Mouse (Mus musculus): ENCODE data around the gene Zmynd10. TPM values are rescaled to one million over a fixed set of nuclear protein-coding genes. Genes with fewer than 3 reads are reported as not detected.
"Not testable (repeated sequence)": the region's sequence is repeated elsewhere in the genome, so short reads cannot be mapped to it uniquely, and the experiment has no call there.

Zmynd10 gene
- polyA plus RNA-seq, 1 experiment: 52.6 TPM

- WGBS: under 1% methylated on average over 23 of the region's 23 CpGs
- TF ChIP-seq POLR2A (IDR thresholded peaks at IDR 0.05; ENCODE audit: low read depth, low read length) (no peak), CTCF (conservative IDR thresholded peaks at IDR 0.05; ENCODE audit: insufficient read depth, insufficient read length, low read depth, low read length) (no peak)
- Histone ChIP-seq H3K27ac (ENCODE audit: insufficient read depth, low read depth, low read length) (peak overlapping the region; percentile 94), H3K4me3 (ENCODE audit: insufficient read depth, low read depth, low read length) (peak overlapping the region; percentile 68), H3K27me3 (replicated peaks; ENCODE audit: control insufficient read depth, insufficient read depth, low read length) (no peaks in the 10 kb centered on the region), H3K36me3 (ENCODE audit: control insufficient read depth, insufficient read depth, low read length) (peaks cover 3% of the 10 kb centered on the region; the same call in 1 of the 2 replicates), H3K4me1 (ENCODE audit: control insufficient read depth, insufficient read depth, low read length) (peaks cover 27% of the 10 kb centered on the region; the same call in 1 of the 2 replicates)
- peak; percentile 80 for DNase-seq
Measured at GRCm38 (mm10) chr9:107555031-107555457, 7.9 kb downstream of the Zmynd10 start.

- whole genome bisulfite sequencing: 22% methylated on average over 2 of the region's 2 CpGs
- Histone ChIP-seq H3K4me3 (ENCODE audit: insufficient read depth, low read depth, low read length) (peak overlapping the region; percentile 68), H3K36me3 (ENCODE audit: control insufficient read depth, insufficient read depth, low read length) (peaks cover 3% of the 10 kb centered on the region; the same call in 1 of the 2 replicates), H3K4me1 (ENCODE audit: control insufficient read depth, insufficient read depth, low read length) (peaks cover 24% of the 10 kb centered on the region; the same call in 1 of the 2 replicates), H3K27me3 (replicated peaks; ENCODE audit: control insufficient read depth, insufficient read depth, low read length) (no peaks in the 10 kb centered on the region), H3K27ac (ENCODE audit: insufficient read depth, low read depth, low read length) (peak overlapping the region; percentile 94; the same call in 1 of the 2 replicates)
- no peak for DNase-seq
- TF ChIP-seq CTCF (conservative IDR thresholded peaks at IDR 0.05; ENCODE audit: insufficient read depth, insufficient read length, low read depth, low read length): no peak
- no peak for TF ChIP-seq POLR2A (IDR thresholded peaks at IDR 0.05; ENCODE audit: low read depth, low read length)
Measured at GRCm38 (mm10) chr9:107555701-107556100, 8.6 kb downstream of the Zmynd10 start.

- Histone ChIP-seq H3K36me3 (ENCODE audit: control insufficient read depth, insufficient read depth, low read length) (peaks cover 3% of the 10 kb centered on the region; the same call in 1 of the 2 replicates), H3K4me3 (ENCODE audit: insufficient read depth, low read depth, low read length) (no peak overlapping the region), H3K27ac (ENCODE audit: insufficient read depth, low read depth, low read length) (no peak overlapping the region), H3K27me3 (replicated peaks; ENCODE audit: control insufficient read depth, insufficient read depth, low read length) (no peaks in the 10 kb centered on the region), H3K4me1 (ENCODE audit: control insufficient read depth, insufficient read depth, low read length) (peaks cover 24% of the 10 kb centered on the region; the same call in 1 of the 2 replicates)
- no peak for TF ChIP-seq POLR2A (IDR thresholded peaks at IDR 0.05; ENCODE audit: low read depth, low read length)
- WGBS: 33% methylated on average over 3 of the region's 3 CpGs
- DNase-seq: no peak
Measured at GRCm38 (mm10) chr9:107556346-107556745, 9.2 kb downstream of the Zmynd10 start.

GRCm38 (mm10) chr9:107563029-107563581, 16.0 kb downstream of the Zmynd10 start, which contains the start of gene Tusc2:
Gene Tusc2, plus strand, starts transcription at chr9:107563255.
- peaks cover 1% of the 10 kb centered on the region; the same call in 1 of the 2 replicates for H3K36me3 ChIP-seq (ENCODE audit: control insufficient read depth, insufficient read depth, low read length)
- DNase-seq: peak; percentile 99

GRCm38 (mm10) chr9:107565556-107565955, 18.5 kb downstream of the Zmynd10 start:
- not testable (repeated sequence) for H3K27me3 ChIP-seq (replicated peaks; ENCODE audit: control insufficient read depth, insufficient read depth, low read length); H3K36me3 ChIP-seq (ENCODE audit: control insufficient read depth, insufficient read depth, low read length); DNase-seq
- Histone ChIP-seq H3K4me3 (ENCODE audit: insufficient read depth, low read depth, low read length) (peak overlapping the region; percentile 30; the same call in 1 of the 2 replicates), H3K27ac (ENCODE audit: insufficient read depth, low read depth, low read length) (peak overlapping the region; percentile 32; the same call in 1 of the 2 replicates), H3K4me1 (ENCODE audit: control insufficient read depth, insufficient read depth, low read length) (peaks cover 25% of the 10 kb centered on the region; the same call in 1 of the 2 replicates)
- WGBS: 51% methylated on average over 5 of the region's 5 CpGs

More at GRCm38 (mm10) chr9:107563029-107563581, 16.0 kb downstream of the Zmynd10 start, which contains the start of gene Tusc2:
- WGBS: 1% methylated on average over 45 of the region's 46 CpGs
- peak within 1 kb of the TSS; percentile 66 for H3K4me3 ChIP-seq (ENCODE audit: insufficient read depth, low read depth, low read length)
- peak within 1 kb of the TSS; percentile 45 for H3K27ac ChIP-seq (ENCODE audit: insufficient read depth, low read depth, low read length)
- H3K4me1 ChIP-seq (ENCODE audit: control insufficient read depth, insufficient read depth, low read length): peaks cover 19% of the 10 kb centered on the region; the same call in 1 of the 2 replicates
- TF ChIP-seq CTCF (conservative IDR thresholded peaks at IDR 0.05; ENCODE audit: insufficient read depth, insufficient read length, low read depth, low read length) (no peak), POLR2A (IDR thresholded peaks at IDR 0.05; ENCODE audit: low read depth, low read length) (peak; percentile 74)
- H3K27me3 ChIP-seq (replicated peaks; ENCODE audit: control insufficient read depth, insufficient read depth, low read length): no peaks in the 10 kb centered on the region

- Histone ChIP-seq H3K27ac (ENCODE audit: insufficient read depth, low read depth, low read length) (peak overlapping the region; percentile 99), H3K27me3 (replicated peaks; ENCODE audit: control insufficient read depth, insufficient read depth, low read length) (no peaks in the 10 kb centered on the region), H3K4me1 (ENCODE audit: control insufficient read depth, insufficient read depth, low read length) (peaks cover 32% of the 10 kb centered on the region; the same call in 1 of the 2 replicates), H3K4me3 (ENCODE audit: insufficient read depth, low read depth, low read length) (peak overlapping the region; percentile 81; the same call in 1 of the 2 replicates), H3K36me3 (ENCODE audit: control insufficient read depth, insufficient read depth, low read length) (0 out of 2 replicates have a peak, but pooled peaks cover 1% of the 10 kb centered on the region)
- TF ChIP-seq CTCF (conservative IDR thresholded peaks at IDR 0.05; ENCODE audit: insufficient read depth, insufficient read length, low read depth, low read length) (peak; percentile 89), POLR2A (IDR thresholded peaks at IDR 0.05; ENCODE audit: low read depth, low read length) (no peak)
- DNase-seq: peak; percentile 95
- WGBS: 29% methylated on average over 15 of the region's 15 CpGs
Measured at GRCm38 (mm10) chr9:107566041-107566709, 19.1 kb downstream of the Zmynd10 start.

- peaks cover 37% of the 10 kb centered on the region; the same call in 1 of the 2 replicates for H3K4me1 ChIP-seq (ENCODE audit: control insufficient read depth, insufficient read depth, low read length)
- peak overlapping the region; percentile 99 for H3K27ac ChIP-seq (ENCODE audit: insufficient read depth, low read depth, low read length)
- H3K27me3 ChIP-seq (replicated peaks; ENCODE audit: control insufficient read depth, insufficient read depth, low read length): no peaks in the 10 kb centered on the region
- H3K36me3 ChIP-seq (ENCODE audit: control insufficient read depth, insufficient read depth, low read length): no peaks in the 10 kb centered on the region
- peak overlapping the region; percentile 81 for H3K4me3 ChIP-seq (ENCODE audit: insufficient read depth, low read depth, low read length)
- TF ChIP-seq POLR2A (IDR thresholded peaks at IDR 0.05; ENCODE audit: low read depth, low read length): no peak
- peak; percentile 24; the same call in 1 of the 2 replicates for TF ChIP-seq CTCF (conservative IDR thresholded peaks at IDR 0.05; ENCODE audit: insufficient read depth, insufficient read length, low read depth, low read length)
- 21% methylated on average over 3 of the region's 3 CpGs for WGBS
- DNase-seq: peak; percentile 89
Measured at GRCm38 (mm10) chr9:107566855-107567254, 19.8 kb downstream of the Zmynd10 start.
